Mouse (Mus musculus) lung, embryonic 16.5 days (tissue): Measurements from ENCODE around the gene Mcm9. TPM values are rescaled to one million over a fixed set of nuclear protein-coding genes. Genes with fewer than 3 reads are reported as not detected.
"Not testable (repeated sequence)": the region's sequence is repeated elsewhere in the genome, so short reads cannot be mapped to it uniquely, and the experiment has no call there.

Experiments
- ATAC-seq: fragments of 200-750 bp; cut with Nextera tagmentation; 2 replicates; pipeline ENCODE4 v1.8.0; 2017; ENCODE audit warnings: low read depth, mild to moderate bottlenecking, moderate library complexity
- H3K27ac ChIP-seq: fragments of 300-500 bp; sonication (generic); 2 replicates; pipeline ENCODE4 v1.5.1; 2014; ENCODE audit warnings: mild to moderate bottlenecking, control low read depth, low read length
- H3K27me3 ChIP-seq: fragments of 300-500 bp; sonication (generic); 2 replicates; pipeline ENCODE4 v1.6.1; 2014; ENCODE audit warnings: low read depth, low read length, mixed read lengths; ENCODE audit not compliant: control insufficient read depth, insufficient read depth
- H3K36me3 ChIP-seq: fragments of 300-500 bp; sonication (generic); 2 replicates; pipeline ENCODE4 v1.6.1; 2014; ENCODE audit warnings: low read length; ENCODE audit not compliant: control insufficient read depth, insufficient read depth
- H3K4me1 ChIP-seq: fragments of 300-500 bp; sonication (generic); replicated peaks from 2 replicates; pipeline ENCODE4 v1.6.1; 2014; ENCODE audit warnings: low read length, mixed read lengths; ENCODE audit not compliant: control insufficient read depth, insufficient read depth
- H3K4me2 ChIP-seq: fragments of 300-500 bp; sonication (generic); 2 replicates; pipeline ENCODE4 v1.6.1; 2014; ENCODE audit warnings: low read depth, low read length, control low read depth
- H3K4me3 ChIP-seq: fragments of 300-500 bp; sonication (generic); 2 replicates; pipeline ENCODE4 v1.5.1; 2014; ENCODE audit warnings: mild to moderate bottlenecking, low read length, control low read depth
- H3K9ac ChIP-seq: fragments of 300-500 bp; sonication (generic); 2 replicates; pipeline ENCODE4 v1.6.1; 2014; ENCODE audit warnings: low read length, control low read depth
- H3K9me3 ChIP-seq: fragments of 300-500 bp; sonication (generic); 2 replicates; pipeline ENCODE4 v1.6.1; 2016; ENCODE audit warnings: low read length; ENCODE audit not compliant: control insufficient read depth
- WGBS: fragments of 180-500 bp; shearing (Covaris S2); extraction: QIAGEN DNeasy Blood & Tissue Kit; methylation state at CpG from one replicate; pipeline ENCODE4 v1.1.7; 2014; 5-methylcytosine and 5-hydroxymethylcytosine counted together
- polyA plus RNA-seq: library from polyadenylated mRNA; unstranded; fragments of >200 nt; fragmentation: Nextera tagmentation; extraction: Ambion mirVana; gene quantifications from 2 replicates; pipeline ENCODE4 v1.2.1, GENCODE M21; 2015

Mcm9 gene
- polyA plus RNA-seq, 1 experiment from 2014 or later, result 9.6 TPM

- WGBS, result 57% methylated on average over 1 of the region's 1 CpGs
- Histone ChIP-seq H3K4me3 (no peak overlapping the region), H3K36me3 (no peaks in the 10 kb centered on the region), H3K9me3 (no peaks in the 10 kb centered on the region), H3K27ac (no peak overlapping the region), H3K9ac (no peak overlapping the region), H3K4me1 (0 out of 2 replicates have a peak, but pooled peaks cover 2% of the 10 kb centered on the region), H3K27me3 (no peaks in the 10 kb centered on the region), H3K4me2 (no peak overlapping the region)
- ATAC-seq, result no peak
These were observed 117.7 kb downstream of the Mcm9 start for GRCm38 (mm10) chr10:53512491-53512890.

GRCm38 (mm10) chr10:53509158-53509773 lies 121.0 kb downstream of the Mcm9 start:
- peak; percentile 82 for ATAC-seq

GRCm38 (mm10) chr10:53508676-53509075 lies 121.6 kb downstream of the Mcm9 start:
- Histone ChIP-seq H3K4me1 (no peaks in the 10 kb centered on the region; the same call in 1 of the 2 replicates), H3K4me3 (no peak overlapping the region), H3K9me3 (no peaks in the 10 kb centered on the region), H3K27ac (no peak overlapping the region), H3K9ac (no peak overlapping the region), H3K4me2 (no peak overlapping the region), H3K36me3 (no peaks in the 10 kb centered on the region), H3K27me3 (no peaks in the 10 kb centered on the region)
- no peak for ATAC-seq

More at GRCm38 (mm10) chr10:53509158-53509773, 121.0 kb downstream of the Mcm9 start:
- Histone ChIP-seq H3K4me2 (peak overlapping the region; percentile 33; the same call in 1 of the 2 replicates), H3K9ac (0 out of 2 replicates have a peak overlapping the region, but pooled peaks have one; percentile 22), H3K27me3 (no peaks in the 10 kb centered on the region), H3K4me1 (no peaks in the 10 kb centered on the region; the same call in 1 of the 2 replicates), H3K27ac (no peak overlapping the region), H3K4me3 (no peak overlapping the region), H3K9me3 (no peaks in the 10 kb centered on the region), H3K36me3 (no peaks in the 10 kb centered on the region)
- 22% methylated on average over 6 of the region's 6 CpGs for WGBS

GRCm38 (mm10) chr10:53505526-53505925 lies 124.7 kb downstream of the Mcm9 start:
- H3K4me1 ChIP-seq, result peaks cover 3% of the 10 kb centered on the region; the same call in 1 of the 2 replicates
- H3K4me3 ChIP-seq, result no peak overlapping the region
- 76% methylated on average over 2 of the region's 2 CpGs for WGBS
- no peak for ATAC-seq
- no peak overlapping the region for H3K27ac ChIP-seq
- no peaks in the 10 kb centered on the region for H3K36me3 ChIP-seq
- H3K27me3 ChIP-seq, result no peaks in the 10 kb centered on the region
- H3K4me2 ChIP-seq, result no peak overlapping the region
- no peak overlapping the region for H3K9ac ChIP-seq
- H3K9me3 ChIP-seq, result no peaks in the 10 kb centered on the region

GRCm38 (mm10) chr10:53505069-53505468 lies 125.2 kb downstream of the Mcm9 start:
- ATAC-seq, result no peak
- WGBS, result 58% methylated on average over 3 of the region's 3 CpGs
- H3K27me3 ChIP-seq, result no peaks in the 10 kb centered on the region

GRCm38 (mm10) chr10:53502875-53503816 lies 127.1 kb downstream of the Mcm9 start:
- ATAC-seq, result peak; percentile 67
- H3K4me3 ChIP-seq, result no peak overlapping the region

More at GRCm38 (mm10) chr10:53505069-53505468, 125.2 kb downstream of the Mcm9 start:
- Histone ChIP-seq H3K27ac (no peak overlapping the region), H3K36me3 (no peaks in the 10 kb centered on the region), H3K9me3 (no peaks in the 10 kb centered on the region), H3K4me2 (no peak overlapping the region), H3K4me3 (no peak overlapping the region), H3K4me1 (peaks cover 3% of the 10 kb centered on the region; the same call in 1 of the 2 replicates), H3K9ac (no peak overlapping the region)

GRCm38 (mm10) chr10:53502471-53502870 lies 127.8 kb downstream of the Mcm9 start:
- no peak for ATAC-seq
- H3K9me3 ChIP-seq, result no peaks in the 10 kb centered on the region
- no peak overlapping the region for H3K27ac ChIP-seq
- H3K27me3 ChIP-seq, result no peaks in the 10 kb centered on the region
- H3K4me1 ChIP-seq, result peaks cover 3% of the 10 kb centered on the region; the same call in 1 of the 2 replicates
- H3K4me2 ChIP-seq, result no peak overlapping the region
- H3K36me3 ChIP-seq, result no peaks in the 10 kb centered on the region
- 82% methylated on average over 13 of the region's 13 CpGs for WGBS
- no peak overlapping the region for H3K4me3 ChIP-seq
- no peak overlapping the region for H3K9ac ChIP-seq

More at GRCm38 (mm10) chr10:53502875-53503816, 127.1 kb downstream of the Mcm9 start:
- peak overlapping the region; percentile 26; the same call in 1 of the 2 replicates for H3K27ac ChIP-seq
- H3K36me3 ChIP-seq, result no peaks in the 10 kb centered on the region
- H3K27me3 ChIP-seq, result no peaks in the 10 kb centered on the region
- H3K4me1 ChIP-seq, result peaks cover 3% of the 10 kb centered on the region; the same call in 1 of the 2 replicates
- no peaks in the 10 kb centered on the region for H3K9me3 ChIP-seq
- 41% methylated on average over 21 of the region's 21 CpGs for whole genome bisulfite sequencing
- H3K4me2 ChIP-seq, result peak overlapping the region; percentile 29
- H3K9ac ChIP-seq, result peak overlapping the region; percentile 37; the same call in 1 of the 2 replicates

GRCm38 (mm10) chr10:53499518-53499917 lies 130.7 kb downstream of the Mcm9 start:
- Histone ChIP-seq H3K27ac (no peak overlapping the region), H3K4me2 (no peak overlapping the region), H3K27me3 (no peaks in the 10 kb centered on the region), H3K4me1 (peaks cover 3% of the 10 kb centered on the region; the same call in 1 of the 2 replicates), H3K36me3 (no peaks in the 10 kb centered on the region), H3K9me3 (no peaks in the 10 kb centered on the region), H3K9ac (no peak overlapping the region), H3K4me3 (no peak overlapping the region)
- no peak for ATAC-seq

GRCm38 (mm10) chr10:53495349-53495748 lies 134.9 kb downstream of the Mcm9 start:
- 94% methylated on average over 3 of the region's 3 CpGs for WGBS
- not testable (repeated sequence) for H3K9me3 ChIP-seq, H3K27ac ChIP-seq, H3K9ac ChIP-seq, H3K36me3 ChIP-seq, ATAC-seq, H3K4me2 ChIP-seq, H3K4me1 ChIP-seq, H3K4me3 ChIP-seq, H3K27me3 ChIP-seq
